Mouse (Mus musculus) B cell, adult 2 months (primary cell): ENCODE measurements at regions not wholly inside any gene's neighbourhood (a gene's known extent, or its start where the extent isn't known, plus 50 kb on each side); places are given as distances from the start of the nearest gene placed in this dataset.
A peak's percentile ranks its signal among the peaks of the same experiment; 100 is the strongest.

ENCODE experiments used
- DNase-seq, 2 experiments: peaks; one replicate each; pipeline ENCODE4 v3.0.0; 2022

- no peak for DNase-seq
Observed at GRCm38 (mm10) chr15:97620261-97620660, 85.4 kb downstream of the Rpap3 start.

- DNase-seq: no peak
Observed at GRCm38 (mm10) chr15:97619764-97620163, 85.9 kb downstream of the Rpap3 start.

GRCm38 (mm10) chr15:97612325-97612724 lies 93.3 kb downstream of the Rpap3 start:
- DNase-seq: peak in 1 of 2 experiments; percentile 11

GRCm38 (mm10) chr15:97610767-97611166 lies 94.9 kb downstream of the Rpap3 start:
- no peak for DNase-seq

GRCm38 (mm10) chr15:97609496-97609895 lies 96.1 kb downstream of the Rpap3 start:
- DNase-seq: no peak

- no peak for DNase-seq
Observed at GRCm38 (mm10) chr15:97608651-97609050, 97.0 kb downstream of the Rpap3 start.

- no peak for DNase-seq
Observed at GRCm38 (mm10) chr15:97607617-97608206, 97.9 kb downstream of the Rpap3 start.

GRCm38 (mm10) chr15:97606630-97607381 lies 98.8 kb downstream of the Rpap3 start:
- DNase-seq: peak; percentile 18 to 24

- no peak for DNase-seq
Observed at GRCm38 (mm10) chr15:97606232-97606629, 99.4 kb downstream of the Rpap3 start.

GRCm38 (mm10) chr15:97605791-97606190 lies 99.8 kb downstream of the Rpap3 start:
- DNase-seq: no peak

- DNase-seq: no peak
Observed at GRCm38 (mm10) chr15:97603492-97603891, 102.1 kb downstream of the Rpap3 start.

- DNase-seq: no peak
Observed at GRCm38 (mm10) chr15:97598270-97598669, 107.4 kb downstream of the Rpap3 start.

GRCm38 (mm10) chr15:97596514-97597081 lies 109.0 kb downstream of the Rpap3 start:
- DNase-seq: no peak

GRCm38 (mm10) chr15:97595284-97595796 lies 110.3 kb downstream of the Rpap3 start:
- no peak for DNase-seq

GRCm38 (mm10) chr15:97593781-97594600 lies 111.6 kb downstream of the Rpap3 start:
- no peak for DNase-seq

- DNase-seq: no peak
Observed at GRCm38 (mm10) chr15:97592786-97593185, 112.8 kb downstream of the Rpap3 start.

- DNase-seq: no peak
Observed at GRCm38 (mm10) chr15:97591406-97591805, 114.2 kb downstream of the Rpap3 start.

- no peak for DNase-seq
Observed at GRCm38 (mm10) chr15:97590732-97591292, 114.8 kb downstream of the Rpap3 start.

GRCm38 (mm10) chr15:97587571-97588205 lies 117.9 kb downstream of the Rpap3 start:
- no peak for DNase-seq

- peak; percentile 80 to 81 for DNase-seq
Observed at GRCm38 (mm10) chr15:97581724-97582154, 123.9 kb downstream of the Rpap3 start.

- no peak for DNase-seq
Observed at GRCm38 (mm10) chr15:97580726-97581125, 124.9 kb downstream of the Rpap3 start.

GRCm38 (mm10) chr15:97578046-97578445 lies 127.6 kb downstream of the Rpap3 start:
- peak; percentile 45 to 53 for DNase-seq
